Mouse (Mus musculus): ENCODE results near the gene Erich3. TPM values are rescaled to one million over a fixed set of nuclear protein-coding genes. Genes with fewer than 3 reads are reported as not detected.

Erich3 gene
- polyA plus RNA-seq, 1 experiment, result not detected

DNA sequence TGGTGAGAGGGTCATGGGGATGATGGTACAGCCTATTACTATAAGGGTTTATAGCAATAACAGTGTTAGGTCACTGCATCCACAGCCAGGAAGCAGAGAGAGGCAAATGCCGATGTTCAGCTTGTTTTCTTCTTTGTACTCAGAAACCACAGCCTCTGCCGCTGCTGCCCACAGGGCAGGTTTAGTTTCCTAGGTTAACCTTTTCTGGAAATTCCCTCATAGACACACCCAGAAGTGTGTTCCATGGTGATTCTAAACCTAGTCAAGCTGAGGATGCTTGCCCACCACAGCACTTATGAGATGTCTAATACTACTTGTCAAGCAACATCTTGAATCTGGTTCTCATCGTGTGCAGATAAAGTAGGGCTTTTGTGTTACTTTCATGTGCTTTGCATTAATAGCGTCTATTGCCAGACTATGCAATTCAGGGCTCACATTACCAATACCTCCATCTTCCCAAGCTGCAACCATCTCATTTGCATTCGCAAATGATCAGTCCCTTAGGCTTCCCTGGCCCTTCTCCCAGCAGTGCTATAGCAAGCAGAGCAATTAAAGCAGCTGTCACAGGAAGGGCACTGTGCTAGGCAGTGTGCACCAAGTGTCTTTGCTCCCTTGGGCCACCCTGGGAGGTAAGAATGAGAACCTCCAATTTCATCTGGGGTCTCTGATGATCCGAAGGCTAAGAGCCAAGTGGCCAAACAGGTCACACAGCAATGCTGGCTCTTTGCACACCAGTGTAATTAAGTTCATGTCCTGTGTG is 115.4 kb downstream of the Erich3 start:
- WGBS, result 55% methylated on average over 6 of the region's 6 CpGs
- TF ChIP-seq CTCF (IDR thresholded peaks at IDR 0.05; ENCODE audit: insufficient read depth, low read depth, low read length) (no peak), POLR2A (IDR thresholded peaks at IDR 0.05; ENCODE audit: insufficient read depth, low read depth, low read length) (no peak)
- H3K4me1 ChIP-seq (ENCODE audit: control insufficient read depth, insufficient read depth, low read length), result 0 out of 2 replicates have a peak, but pooled peaks cover 3% of the 10 kb centered on the region
- H3K27ac ChIP-seq (ENCODE audit: insufficient read depth, low read depth, low read length), result no peak overlapping the region
- H3K4me3 ChIP-seq (ENCODE audit: insufficient read depth, low read depth, low read length), result no peak overlapping the region

DNA sequence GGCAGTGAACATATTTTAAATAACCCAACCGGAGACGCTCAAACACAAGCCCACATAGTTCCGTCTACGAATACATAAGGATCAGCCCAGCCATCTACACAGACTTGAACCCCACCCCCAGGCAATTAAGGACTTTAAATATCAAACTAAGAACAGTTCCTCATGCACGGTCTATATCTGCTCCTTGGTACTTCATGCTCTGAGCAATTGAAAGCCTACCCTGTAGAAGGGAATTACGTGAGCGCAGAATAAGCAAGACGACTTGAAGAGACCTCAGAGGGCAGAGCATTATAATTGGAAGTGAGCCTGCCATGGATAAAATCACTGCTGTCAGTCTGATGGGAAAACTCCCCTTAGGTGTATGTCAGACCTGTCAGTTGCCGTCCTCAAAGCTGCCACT is 122.7 kb downstream of the Erich3 start:
- TF ChIP-seq CTCF (IDR thresholded peaks at IDR 0.05; ENCODE audit: insufficient read depth, low read depth, low read length) (no peak), POLR2A (IDR thresholded peaks at IDR 0.05; ENCODE audit: insufficient read depth, low read depth, low read length) (no peak)
- 78% methylated on average over 9 of the region's 9 CpGs for WGBS
- H3K4me1 ChIP-seq (ENCODE audit: control insufficient read depth, insufficient read depth, low read length), result no peaks in the 10 kb centered on the region
- no peak overlapping the region for H3K27ac ChIP-seq (ENCODE audit: insufficient read depth, low read depth, low read length)
- no peak overlapping the region for H3K4me3 ChIP-seq (ENCODE audit: insufficient read depth, low read depth, low read length)

DNA sequence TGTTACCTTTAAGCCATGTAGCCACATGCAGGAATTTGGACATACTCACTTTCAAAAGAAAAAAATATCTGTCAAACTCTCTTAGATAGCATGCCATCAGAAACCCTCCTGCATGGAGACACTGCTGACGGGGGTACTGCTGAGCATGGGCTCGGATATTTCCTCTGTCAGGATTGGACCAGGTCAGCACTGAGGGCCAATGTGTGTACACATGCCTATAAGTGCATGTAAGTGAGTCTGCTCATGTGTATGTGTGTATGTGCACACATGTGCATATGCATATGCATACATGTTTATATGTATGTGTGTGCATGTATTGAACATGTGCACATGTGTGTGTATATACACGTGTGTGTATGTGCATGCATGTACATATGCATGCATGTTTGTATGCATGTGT is 124.0 kb downstream of the Erich3 start:
- no peak overlapping the region for H3K4me3 ChIP-seq (ENCODE audit: insufficient read depth, low read depth, low read length)
- WGBS, result 87% methylated on average over 3 of the region's 3 CpGs
- TF ChIP-seq CTCF (IDR thresholded peaks at IDR 0.05; ENCODE audit: insufficient read depth, low read depth, low read length) (no peak), POLR2A (IDR thresholded peaks at IDR 0.05; ENCODE audit: insufficient read depth, low read depth, low read length) (no peak)
- H3K27ac ChIP-seq (ENCODE audit: insufficient read depth, low read depth, low read length), result no peak overlapping the region
- H3K4me1 ChIP-seq (ENCODE audit: control insufficient read depth, insufficient read depth, low read length), result no peaks in the 10 kb centered on the region

DNA sequence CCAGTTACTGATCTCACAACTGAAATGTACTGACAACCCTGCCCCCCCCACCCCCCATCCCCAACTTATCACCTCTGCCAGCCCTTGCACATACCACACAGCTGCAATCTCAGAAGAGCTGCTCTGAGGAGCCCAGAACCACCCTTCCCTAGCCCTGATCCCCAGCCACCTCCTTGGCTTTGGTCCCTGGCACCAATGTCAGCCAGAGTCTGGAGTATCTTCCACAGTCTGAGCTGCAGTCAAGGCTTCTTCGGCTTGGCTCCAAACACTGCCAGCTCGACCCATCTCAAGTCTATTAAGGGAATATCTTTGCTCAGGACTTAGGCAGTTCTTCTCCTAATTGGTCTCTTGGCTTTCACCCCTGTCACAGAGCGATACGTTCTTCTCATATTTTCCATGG is 129.9 kb downstream of the Erich3 start:
- TF ChIP-seq CTCF (IDR thresholded peaks at IDR 0.05; ENCODE audit: insufficient read depth, low read depth, low read length) (no peak), POLR2A (IDR thresholded peaks at IDR 0.05; ENCODE audit: insufficient read depth, low read depth, low read length) (no peak)
- Histone ChIP-seq H3K27ac (ENCODE audit: insufficient read depth, low read depth, low read length) (no peak overlapping the region), H3K4me1 (ENCODE audit: control insufficient read depth, insufficient read depth, low read length) (no peaks in the 10 kb centered on the region), H3K4me3 (ENCODE audit: insufficient read depth, low read depth, low read length) (no peak overlapping the region)
- WGBS, result 69% methylated on average over 4 of the region's 4 CpGs

DNA sequence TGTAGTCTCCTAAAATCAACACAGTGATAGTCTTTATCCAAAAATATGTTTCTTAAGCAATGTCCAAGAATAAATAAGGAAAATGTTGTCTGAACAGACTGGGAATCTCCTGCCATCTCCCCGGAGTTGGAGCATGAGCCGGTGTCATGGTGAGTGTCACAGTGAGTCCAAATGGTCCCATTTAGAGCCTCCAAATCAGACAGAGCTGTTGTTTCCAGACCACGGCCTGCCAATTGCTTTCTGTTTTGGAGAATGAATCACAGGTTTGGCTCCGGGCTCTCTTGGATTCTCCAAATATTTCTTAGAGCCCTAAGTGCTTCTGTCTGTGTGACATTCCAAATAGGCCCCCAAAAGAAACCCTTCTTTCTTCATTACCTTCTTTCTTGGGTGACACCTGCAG is 135.1 kb downstream of the Erich3 start:
- H3K4me1 ChIP-seq (ENCODE audit: control insufficient read depth, insufficient read depth, low read length), result no peaks in the 10 kb centered on the region
- TF ChIP-seq POLR2A (IDR thresholded peaks at IDR 0.05; ENCODE audit: insufficient read depth, low read depth, low read length) (no peak), CTCF (IDR thresholded peaks at IDR 0.05; ENCODE audit: insufficient read depth, low read depth, low read length) (no peak)
- no peak overlapping the region for H3K27ac ChIP-seq (ENCODE audit: insufficient read depth, low read depth, low read length)
- 63% methylated on average over 4 of the region's 4 CpGs for WGBS
- no peak overlapping the region for H3K4me3 ChIP-seq (ENCODE audit: insufficient read depth, low read depth, low read length)

DNA sequence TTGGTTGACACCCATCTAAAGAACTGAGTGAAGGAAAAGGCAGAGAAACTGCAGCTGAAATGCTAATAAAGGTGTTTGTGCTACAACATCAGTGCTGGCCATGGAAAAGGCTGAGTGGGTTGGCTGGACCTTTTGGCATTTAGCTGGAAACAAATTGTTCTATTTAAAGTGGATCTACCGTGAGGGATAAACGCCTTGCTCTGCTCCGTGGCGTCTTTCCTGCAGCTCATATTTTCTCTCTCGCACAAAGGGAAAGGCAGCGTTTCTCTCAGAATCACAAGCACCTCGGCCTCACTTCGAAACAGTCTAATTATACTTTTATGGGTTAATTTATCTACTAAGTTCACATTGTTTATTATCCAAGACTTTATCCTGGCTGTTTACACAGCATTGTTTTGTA is 136.8 kb downstream of the Erich3 start:
- Histone ChIP-seq H3K27ac (ENCODE audit: insufficient read depth, low read depth, low read length) (no peak overlapping the region), H3K4me1 (ENCODE audit: control insufficient read depth, insufficient read depth, low read length) (no peaks in the 10 kb centered on the region), H3K4me3 (ENCODE audit: insufficient read depth, low read depth, low read length) (no peak overlapping the region)
- TF ChIP-seq CTCF (IDR thresholded peaks at IDR 0.05; ENCODE audit: insufficient read depth, low read depth, low read length) (no peak), POLR2A (IDR thresholded peaks at IDR 0.05; ENCODE audit: insufficient read depth, low read depth, low read length) (no peak)
- 44% methylated on average over 8 of the region's 8 CpGs for WGBS

DNA sequence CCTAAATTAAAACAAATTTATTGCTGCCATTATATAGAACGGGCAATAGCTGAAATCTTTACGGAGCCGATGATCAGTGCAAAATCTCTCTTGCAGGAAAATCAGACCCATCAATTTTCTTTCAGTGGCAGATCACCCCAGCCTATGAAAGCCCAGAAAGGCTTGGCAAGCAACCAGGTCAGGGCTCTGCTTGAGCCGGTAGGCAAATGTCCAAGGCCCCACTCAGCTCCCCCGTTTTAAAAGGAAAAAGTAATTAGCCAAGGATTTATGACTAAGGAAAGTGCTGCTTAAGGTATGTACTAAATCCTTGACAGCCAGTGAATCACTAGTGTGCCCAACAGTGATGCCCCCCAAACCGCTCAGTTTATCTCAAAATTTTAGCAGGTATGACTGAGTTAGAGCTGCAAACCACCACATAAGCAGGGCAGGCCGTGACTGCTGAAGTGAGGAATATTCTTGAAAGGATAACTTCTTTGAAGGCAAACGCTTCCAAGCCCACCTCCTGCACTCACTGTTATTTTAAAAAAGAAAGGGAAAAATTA is 137.3 kb downstream of the Erich3 start:
- H3K4me1 ChIP-seq (ENCODE audit: control insufficient read depth, insufficient read depth, low read length), result no peaks in the 10 kb centered on the region
- H3K27ac ChIP-seq (ENCODE audit: insufficient read depth, low read depth, low read length), result no peak overlapping the region
- no peak for TF ChIP-seq POLR2A (IDR thresholded peaks at IDR 0.05; ENCODE audit: insufficient read depth, low read depth, low read length)
- TF ChIP-seq CTCF (IDR thresholded peaks at IDR 0.05; ENCODE audit: insufficient read depth, low read depth, low read length), result no peak
- H3K4me3 ChIP-seq (ENCODE audit: insufficient read depth, low read depth, low read length), result no peak overlapping the region
- WGBS, result 64% methylated on average over 8 of the region's 8 CpGs

DNA sequence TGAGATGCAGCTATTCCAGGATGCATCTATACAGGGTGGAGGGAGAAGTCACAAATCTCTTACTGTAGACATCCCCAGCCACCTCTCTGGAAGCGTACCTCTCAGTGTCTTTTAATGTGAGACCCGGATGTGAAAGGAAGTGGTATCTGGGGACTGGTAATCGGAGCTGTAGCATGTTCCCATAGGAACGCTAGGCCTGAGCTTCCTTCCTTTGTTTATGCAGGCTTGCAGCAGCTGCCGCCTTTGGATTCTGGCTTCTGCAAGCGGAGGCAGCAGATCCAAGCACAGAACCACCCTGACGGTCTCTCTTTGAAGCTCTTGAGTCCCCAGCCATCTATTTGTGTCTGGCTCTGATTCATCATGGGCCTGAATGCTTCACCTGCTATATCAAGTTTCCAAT is 143.0 kb downstream of the Erich3 start:
- TF ChIP-seq CTCF (IDR thresholded peaks at IDR 0.05; ENCODE audit: insufficient read depth, low read depth, low read length) (no peak), POLR2A (IDR thresholded peaks at IDR 0.05; ENCODE audit: insufficient read depth, low read depth, low read length) (no peak)
- H3K4me3 ChIP-seq (ENCODE audit: insufficient read depth, low read depth, low read length), result no peak overlapping the region
- H3K4me1 ChIP-seq (ENCODE audit: control insufficient read depth, insufficient read depth, low read length), result peaks cover 12% of the 10 kb centered on the region
- WGBS, result 24% methylated on average over 7 of the region's 7 CpGs
- peak overlapping the region; percentile 40; the same call in 1 of the 2 replicates for H3K27ac ChIP-seq (ENCODE audit: insufficient read depth, low read depth, low read length)

DNA sequence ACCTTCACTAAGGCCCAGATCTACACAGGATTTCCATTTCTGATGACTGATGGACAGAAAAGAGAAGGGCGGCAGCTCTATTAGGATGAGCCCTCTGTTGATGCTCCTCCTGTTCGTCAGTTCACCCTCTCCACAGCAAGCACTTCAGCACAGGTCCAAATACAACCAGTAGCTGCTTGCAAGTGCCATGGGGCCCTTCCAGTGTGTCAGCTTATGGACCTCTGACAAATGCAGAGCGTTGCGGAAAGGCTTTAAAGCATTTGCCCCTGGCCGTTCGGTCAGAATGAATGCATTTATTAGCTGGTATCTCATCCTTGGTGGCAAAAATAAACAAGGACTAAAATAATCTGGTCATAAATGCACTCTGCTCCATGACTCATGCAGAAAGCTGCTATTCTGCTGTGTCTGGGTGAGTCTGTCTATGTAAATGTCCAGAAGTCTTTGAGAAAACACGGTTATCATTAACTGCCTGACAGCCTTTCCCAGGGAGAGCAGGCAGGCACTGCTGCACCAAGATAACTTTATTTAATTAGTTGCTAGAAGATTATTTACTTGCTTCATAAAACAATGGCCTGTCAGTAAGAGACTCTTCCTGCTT is 146.7 kb downstream of the Erich3 start:
- WGBS, result 45% methylated on average over 7 of the region's 7 CpGs
- Histone ChIP-seq H3K27ac (ENCODE audit: insufficient read depth, low read depth, low read length) (no peak overlapping the region), H3K4me3 (ENCODE audit: insufficient read depth, low read depth, low read length) (no peak overlapping the region), H3K4me1 (ENCODE audit: control insufficient read depth, insufficient read depth, low read length) (peaks cover 12% of the 10 kb centered on the region)
- TF ChIP-seq CTCF (IDR thresholded peaks at IDR 0.05; ENCODE audit: insufficient read depth, low read depth, low read length), result no peak
- no peak for TF ChIP-seq POLR2A (IDR thresholded peaks at IDR 0.05; ENCODE audit: insufficient read depth, low read depth, low read length)
